Mouse (Mus musculus) megakaryocyte, embryonic 14.5 days (primary cell): Measurements from ENCODE around the gene Lhfp. TPM values are rescaled to one million over a fixed set of nuclear protein-coding genes. Genes with fewer than 3 reads are reported as not detected.

Source experiments
- H3K27me3 ChIP-seq: replicated peaks from 2 replicates; pipeline ENCODE3; 2012; ENCODE audit warnings: inconsistent platforms
- H3K36me3 ChIP-seq: replicated peaks from 2 replicates; pipeline ENCODE3; 2012; ENCODE audit warnings: low read length, inconsistent platforms, mixed read lengths
- H3K4me1 ChIP-seq: 2 replicates; pipeline ENCODE4 v1.6.1; 2012; ENCODE audit warnings: inconsistent platforms
- H3K4me3 ChIP-seq: replicated peaks from 2 replicates; pipeline ENCODE3; 2012; ENCODE audit warnings: moderate library complexity, mild to moderate bottlenecking, inconsistent platforms
- H3K9me3 ChIP-seq: 2 replicates; pipeline ENCODE4 v1.6.1; 2012; ENCODE audit warnings: inconsistent platforms
- FLI1 ChIP-seq: IDR thresholded peaks from 2 replicates; pipeline ENCODE4 v1.6.1; 2012; ENCODE audit warnings: low read length, inconsistent platforms, mixed read lengths
- GATA1 ChIP-seq: IDR thresholded peaks from 3 replicates; pipeline ENCODE4 v1.6.1; 2012; ENCODE audit warnings: mixed read lengths, low read length, inconsistent platforms, borderline replicate concordance
- polyA plus RNA-seq: library from polyadenylated mRNA; stranded (reverse); fragments of >175 nt; gene quantifications from 2 replicates; pipeline ENCODE4 v1.2.3, GENCODE M21; 2012; ENCODE audit warnings: low replicate concordance; ENCODE audit not compliant: insufficient read depth

Gene Lhfp
- polyA plus RNA-seq, 1 experiment = 1.0 TPM

GRCm38 (mm10) chr3:53016436-53017340, 24.6 kb upstream of the Lhfp start, which contains the start of gene Cog6:
Gene Cog6 (minus strand): TSS chr3:53017237.
- Histone ChIP-seq H3K4me1 (peaks cover 7% of the 10 kb centered on the region; the same call in 1 of the 2 replicates), H3K27me3 (peaks cover 6% of the 10 kb centered on the region), H3K9me3 (no peaks in the 10 kb centered on the region), H3K4me3 (peak within 1 kb of the TSS; percentile 93), H3K36me3 (peaks cover 31% of the 10 kb centered on the region)
- no peak for TF ChIP-seq GATA1
- TF ChIP-seq FLI1 = no peak

GRCm38 (mm10) chr3:53027333-53027732, 14.0 kb upstream of the Lhfp start:
- H3K9me3 ChIP-seq = no peaks in the 10 kb centered on the region
- H3K4me3 ChIP-seq = no peak overlapping the region
- peaks cover 9% of the 10 kb centered on the region for H3K4me1 ChIP-seq
- H3K36me3 ChIP-seq = no peaks in the 10 kb centered on the region
- H3K27me3 ChIP-seq = peaks cover 9% of the 10 kb centered on the region
- TF ChIP-seq GATA1 (no peak), FLI1 (no peak)

DNA sequence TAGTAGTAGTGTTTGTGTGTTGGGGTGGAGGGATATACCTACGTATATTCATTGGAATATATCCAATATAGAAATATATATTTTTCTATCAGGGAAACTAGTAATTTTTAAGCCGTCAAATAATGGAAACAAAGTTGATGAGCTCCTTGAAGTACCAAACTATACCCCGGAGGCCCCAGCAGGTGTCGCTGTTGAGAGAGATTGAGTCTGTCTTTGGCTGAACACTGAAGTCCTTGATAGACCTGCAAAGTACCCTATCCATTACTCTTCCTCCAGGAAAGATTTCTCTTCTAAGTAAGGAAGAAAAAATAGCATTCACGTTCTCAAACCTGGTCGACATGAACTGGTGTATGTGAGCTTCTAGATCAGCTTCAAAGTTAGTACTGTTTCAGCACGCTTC, 12.3 kb upstream of the Lhfp start:
- TF ChIP-seq FLI1 = no peak
- no peak for TF ChIP-seq GATA1
- H3K4me3 ChIP-seq = no peak overlapping the region
- H3K36me3 ChIP-seq = no peaks in the 10 kb centered on the region

DNA sequence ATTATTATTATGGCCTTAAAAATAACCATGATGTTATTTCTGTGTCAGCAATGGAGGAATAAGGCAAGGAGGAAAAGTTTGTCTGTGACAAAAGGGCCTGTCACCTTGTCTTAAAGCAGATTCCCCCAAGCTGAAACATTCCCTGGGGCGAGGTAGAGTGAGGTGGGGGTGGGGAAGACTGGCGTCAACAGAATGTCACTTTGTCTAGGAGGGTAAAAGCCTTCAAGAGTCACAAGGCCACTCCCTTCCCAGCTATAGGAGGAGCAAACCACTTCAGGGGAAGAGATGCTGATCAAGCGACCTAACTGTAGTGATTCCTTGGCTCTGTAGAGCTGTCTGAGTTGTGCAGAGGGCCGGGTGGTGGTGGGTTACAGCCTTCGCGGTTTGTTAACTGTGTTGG, 9.7 kb upstream of the Lhfp start:
- TF ChIP-seq FLI1 (no peak), GATA1 (no peak)
- Histone ChIP-seq H3K9me3 (no peaks in the 10 kb centered on the region), H3K4me1 (peaks cover 28% of the 10 kb centered on the region), H3K36me3 (no peaks in the 10 kb centered on the region), H3K27me3 (peaks cover 5% of the 10 kb centered on the region), H3K4me3 (no peak overlapping the region)

More for the DNA sequence above, 12.3 kb upstream of the Lhfp start:
- Histone ChIP-seq H3K27me3 (peaks cover 7% of the 10 kb centered on the region), H3K9me3 (no peaks in the 10 kb centered on the region), H3K4me1 (peaks cover 18% of the 10 kb centered on the region)

- TF ChIP-seq GATA1 (no peak), FLI1 (no peak)
- H3K27me3 ChIP-seq = peaks cover 5% of the 10 kb centered on the region
- no peak overlapping the region for H3K4me3 ChIP-seq
- H3K36me3 ChIP-seq = no peaks in the 10 kb centered on the region
- no peaks in the 10 kb centered on the region for H3K9me3 ChIP-seq
- peaks cover 36% of the 10 kb centered on the region for H3K4me1 ChIP-seq
Observed at GRCm38 (mm10) chr3:53032432-53032831, 8.9 kb upstream of the Lhfp start.

- Histone ChIP-seq H3K4me1 (peaks cover 36% of the 10 kb centered on the region), H3K36me3 (no peaks in the 10 kb centered on the region), H3K9me3 (no peaks in the 10 kb centered on the region), H3K4me3 (no peak overlapping the region), H3K27me3 (peaks cover 5% of the 10 kb centered on the region)
- TF ChIP-seq GATA1 (no peak), FLI1 (no peak)
Observed at GRCm38 (mm10) chr3:53033448-53033847, 7.9 kb upstream of the Lhfp start.

GRCm38 (mm10) chr3:53036076-53036475, 5.3 kb upstream of the Lhfp start:
- H3K4me1 ChIP-seq = peaks cover 47% of the 10 kb centered on the region
- H3K4me3 ChIP-seq = peak overlapping the region; percentile 35
- TF ChIP-seq FLI1 = no peak
- TF ChIP-seq GATA1 = no peak
- H3K9me3 ChIP-seq = no peaks in the 10 kb centered on the region
- peaks cover 29% of the 10 kb centered on the region for H3K27me3 ChIP-seq
- no peaks in the 10 kb centered on the region for H3K36me3 ChIP-seq

DNA sequence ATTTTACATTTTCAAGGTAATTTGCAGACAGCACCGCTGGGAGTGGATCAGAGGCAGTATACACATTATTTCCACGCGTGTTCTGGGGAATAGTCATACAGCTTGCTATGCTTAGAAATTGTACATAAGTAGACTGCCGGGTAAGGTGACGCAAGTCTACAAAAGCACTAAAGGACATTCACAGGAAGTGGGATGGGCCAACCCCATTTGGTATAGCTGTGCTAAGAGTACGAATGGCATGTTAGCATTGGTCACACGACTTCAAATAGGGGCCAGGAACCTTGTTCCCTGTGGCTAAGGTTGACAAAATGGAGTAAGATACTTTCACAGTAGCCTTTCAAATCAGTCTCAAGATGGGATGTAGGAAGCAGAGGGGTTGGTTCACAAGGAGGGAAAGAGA, 4.4 kb upstream of the Lhfp start:
- H3K4me1 ChIP-seq = peaks cover 51% of the 10 kb centered on the region
- no peak for TF ChIP-seq GATA1
- no peak for TF ChIP-seq FLI1
- H3K36me3 ChIP-seq = no peaks in the 10 kb centered on the region
- H3K27me3 ChIP-seq = peaks cover 35% of the 10 kb centered on the region
- H3K9me3 ChIP-seq = no peaks in the 10 kb centered on the region
- no peak overlapping the region for H3K4me3 ChIP-seq

GRCm38 (mm10) chr3:53038913-53039312, 2.4 kb upstream of the Lhfp start:
- Histone ChIP-seq H3K36me3 (no peaks in the 10 kb centered on the region), H3K27me3 (peaks cover 54% of the 10 kb centered on the region), H3K4me1 (peaks cover 43% of the 10 kb centered on the region), H3K9me3 (0 out of 2 replicates have a peak, but pooled peaks cover 4% of the 10 kb centered on the region), H3K4me3 (no peak overlapping the region)
- TF ChIP-seq GATA1 = no peak

DNA sequence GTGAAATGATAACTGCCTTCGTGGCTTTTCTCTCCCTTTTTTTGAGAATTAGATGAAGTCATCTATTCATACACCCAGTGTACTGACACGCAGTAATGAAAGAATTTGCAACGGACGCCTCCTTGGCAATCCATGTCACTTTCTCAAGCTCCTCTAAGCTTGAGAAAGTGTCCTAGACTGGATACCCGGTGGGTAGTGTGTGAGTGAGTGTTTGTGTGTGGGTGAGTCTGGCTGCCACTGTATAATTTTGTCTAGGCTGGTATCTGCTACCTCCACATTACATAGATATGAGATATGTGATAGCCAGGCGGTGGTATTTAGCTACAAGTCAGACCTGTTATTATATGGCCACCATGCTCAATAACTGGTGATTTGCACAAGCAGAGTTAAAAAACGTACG, 1.6 kb upstream of the Lhfp start:
- Histone ChIP-seq H3K27me3 (peaks cover 57% of the 10 kb centered on the region), H3K4me3 (no peak overlapping the region), H3K9me3 (0 out of 2 replicates have a peak, but pooled peaks cover 4% of the 10 kb centered on the region), H3K36me3 (no peaks in the 10 kb centered on the region), H3K4me1 (peaks cover 43% of the 10 kb centered on the region)
- TF ChIP-seq FLI1 (no peak), GATA1 (no peak)
